Mouse (Mus musculus) left cerebral cortex, postnatal 36 days (tissue): Measurements from ENCODE around the gene Atg4c. TPM values are rescaled to one million over a fixed set of nuclear protein-coding genes. Genes with fewer than 3 reads are reported as not detected.

Source experiments
- DNase-seq, 2 experiments: peaks; one replicate each; pipeline ENCODE4 v3.0.0; 2021 to 2022; ENCODE audit warnings: low spot score in 2 of 2, mixed read lengths in 1 of 2
- intact Hi-C: fragments of 180-260 bp; cut with DNase I; formaldehyde crosslinking; loops from one replicate; pipeline ENCODE4 v1.15.1; 2025
- total RNA-seq, 2 experiments: library from RNA; stranded (reverse); gene quantifications; 2 replicates each; pipeline ENCODE4 v1.2.3; 2021

Atg4c gene
- total RNA-seq, 2 experiments from 2014 or later, result 42.4 to 45.2 TPM

- DNase-seq, result no peak
Observed at GRCm38 (mm10) chr4:99182660-99183431, 10.9 kb upstream of the Atg4c start.

GRCm38 (mm10) chr4:99184678-99185077 is 9.1 kb upstream of the Atg4c start:
- no peak for DNase-seq
- intact Hi-C loops, result loop anchor here (5.0 to 10.0 kb wide), 2 partner anchors 62 to 210 kb away; partner anchors contain the start of gene Dock7

More at GRCm38 (mm10) chr4:99182660-99183431, 10.9 kb upstream of the Atg4c start:
- intact Hi-C loops, result loop anchor here (5.0 to 10.0 kb wide), 2 partner anchors 61 to 208 kb away; partner anchors contain the start of gene Dock7

- DNase-seq, result no peak
- intact Hi-C loops, result loop anchor here (10.0 kb wide), 1 partner anchor 211 kb away; no protein-coding TSS in a partner anchor
Observed at GRCm38 (mm10) chr4:99185305-99185704, 8.4 kb upstream of the Atg4c start.

- intact Hi-C loops, result loop anchor here (10.0 kb wide), 1 partner anchor 212 kb away; no protein-coding TSS in a partner anchor
- no peak for DNase-seq
Observed at GRCm38 (mm10) chr4:99186412-99187125, 7.2 kb upstream of the Atg4c start.

GRCm38 (mm10) chr4:99192640-99193039 is 1.1 kb upstream of the Atg4c start:
- intact Hi-C loops, result loop anchor here (5.0 kb wide), 2 partner anchors 270 to 450 kb away; partner anchors contain the start of gene Usp1

GRCm38 (mm10) chr4:99193214-99193613 is 520 bp upstream of the Atg4c start:
- intact Hi-C loops, result loop anchor here (5.0 kb wide), 2 partner anchors 271 to 451 kb away; partner anchors contain the start of gene Usp1
- no peak for DNase-seq

More at GRCm38 (mm10) chr4:99192640-99193039, 1.1 kb upstream of the Atg4c start:
- DNase-seq, result no peak

- DNase-seq, result no peak
- intact Hi-C loops, result loop anchor here (5.0 kb wide), 2 partner anchors 273 to 453 kb away; partner anchors contain the start of gene Usp1
Observed at GRCm38 (mm10) chr4:99194826-99195225, 1.1 kb downstream of the Atg4c start.

- DNase-seq, result no peak
- intact Hi-C loops, result no loop called here
Observed at GRCm38 (mm10) chr4:99198721-99199120, 5.0 kb downstream of the Atg4c start.

GRCm38 (mm10) chr4:99199757-99200251 is 6.1 kb downstream of the Atg4c start:
- no peak for DNase-seq
- intact Hi-C loops, result no loop called here

GRCm38 (mm10) chr4:99200383-99201136 is 6.8 kb downstream of the Atg4c start:
- intact Hi-C loops, result no loop called here
- peak in 1 of 2 experiments; percentile 26 for DNase-seq

- intact Hi-C loops, result no loop called here
- no peak for DNase-seq
Observed at GRCm38 (mm10) chr4:99205773-99206172, 12.0 kb downstream of the Atg4c start.

- intact Hi-C loops, result no loop called here
- no peak for DNase-seq
Observed at GRCm38 (mm10) chr4:99206356-99206755, 12.6 kb downstream of the Atg4c start.

GRCm38 (mm10) chr4:99210087-99210486 is 16.4 kb downstream of the Atg4c start:
- no peak for DNase-seq

GRCm38 (mm10) chr4:99211606-99212005 is 17.9 kb downstream of the Atg4c start:
- intact Hi-C loops, result no loop called here
- DNase-seq, result no peak

More at GRCm38 (mm10) chr4:99210087-99210486, 16.4 kb downstream of the Atg4c start:
- intact Hi-C loops, result no loop called here

- DNase-seq, result no peak
- intact Hi-C loops, result no loop called here
Observed at GRCm38 (mm10) chr4:99213123-99213522, 19.4 kb downstream of the Atg4c start.

- no peak for DNase-seq
- intact Hi-C loops, result no loop called here
Observed at GRCm38 (mm10) chr4:99222221-99222620, 28.5 kb downstream of the Atg4c start.

GRCm38 (mm10) chr4:99224790-99225189 is 31.1 kb downstream of the Atg4c start:
- no peak for DNase-seq
- intact Hi-C loops, result no loop called here

GRCm38 (mm10) chr4:99227226-99227625 is 33.5 kb downstream of the Atg4c start:
- intact Hi-C loops, result no loop called here

GRCm38 (mm10) chr4:99229371-99229770 is 35.6 kb downstream of the Atg4c start:
- no peak for DNase-seq
- intact Hi-C loops, result no loop called here

More at GRCm38 (mm10) chr4:99227226-99227625, 33.5 kb downstream of the Atg4c start:
- no peak for DNase-seq
